8 mouse cellular contexts compared by ENCODE assay signal in genomic region chr10:60373937-60374578, GRCm38 (mm10). TPM values are rescaled to one million over a fixed set of nuclear protein-coding genes. Genes with fewer than 3 reads are reported as not detected.
DNase-seq lines count a peak whose midpoint lies in the region; ATAC-seq lines count a peak whose summit lies in the region.
"Had no signal": no experiment of that assay in that cellular context is flagged by ENCODE, and none has a peak within 500 bp of the region (broad histone marks: within the 10 kb centered on the region; RNA-seq: fewer than 3 reads in every experiment).

No protein-coding gene starts in this region.

- no peaks in the 10 kb centered on the region for H3K9me3 ChIP-seq in lung, embryonic 16.5 days (ENCODE audit: control insufficient read depth, low read length)
- H3K9me3 ChIP-seq: neural tube, embryonic 12.5 days had no signal

- H3K4me1 ChIP-seq in lung, embryonic 16.5 days (replicated peaks; ENCODE audit: control insufficient read depth, insufficient read depth, low read length) = no peaks in the 10 kb centered on the region; the same call in 1 of the 2 replicates

- no peak overlapping the region for H3K9ac ChIP-seq in lung, embryonic 16.5 days (ENCODE audit: low read length)
- H3K9ac ChIP-seq: neural tube, embryonic 12.5 days had no signal

- no peak overlapping the region for H3K4me3 ChIP-seq in lung, embryonic 16.5 days (ENCODE audit: low read length)
- H3K4me3 ChIP-seq: neural tube, embryonic 12.5 days had no signal

- DNase-seq in adrenal gland, adult 8-10 months = peak; percentile 53
- DNase-seq in embryo, embryonic 10.5 days (ENCODE audit: low spot score) = peak; percentile 36
- DNase-seq in cerebellum, postnatal 25 days = no peak
- no peak for DNase-seq in Muller cell, postnatal 12 days (ENCODE audit: inconsistent ontology term)
- DNase-seq in MN1 (ENCODE audit: low spot score) = no peak

- H3K4me2 ChIP-seq in lung, embryonic 16.5 days (ENCODE audit: low read depth, low read length) = no peak overlapping the region
- H3K4me2 ChIP-seq: neural tube, embryonic 12.5 days had no signal

- 47% methylated on average over 8 of the region's 8 CpGs for WGBS in lung, embryonic 16.5 days

- no peaks in the 10 kb centered on the region for H3K36me3 ChIP-seq in lung, embryonic 16.5 days (ENCODE audit: control insufficient read depth, insufficient read depth, low read length)
- H3K36me3 ChIP-seq: neural tube, embryonic 12.5 days had no signal

- H3K27ac ChIP-seq in lung, embryonic 16.5 days (ENCODE audit: low read length) = peak overlapping the region; percentile 58; the same call in 1 of the 2 replicates
- H3K27ac ChIP-seq: neural tube, embryonic 12.5 days had no signal

- peak; percentile 32 for ATAC-seq in inflammation-experienced regulatory T-cells, adult 6 months
- ATAC-seq in lung, embryonic 16.5 days (ENCODE audit: low read depth) = peak; percentile 82

- H3K27me3 ChIP-seq in lung, embryonic 16.5 days (ENCODE audit: control insufficient read depth, insufficient read depth, low read depth, low read length) = no peaks in the 10 kb centered on the region
- H3K27me3 ChIP-seq: neural tube, embryonic 12.5 days had no signal

RNA-seq across cellular contexts. Expression of gene Gm17455, which starts 25.5 kb away (rescaled TPM):
- total RNA-seq in adrenal gland, adult 8-10 months (2022) = not detected
- polyA plus RNA-seq in inflammation-experienced regulatory T-cells, adult 6 months (2017; shearing (Covaris generic)) = 1 to 10 TPM in 2 of 3 experiments, under 1 TPM in 1; 0.79 to 3.3 (median 1.5) TPM
- 2.5 and 3.1 TPM in 2 replicates for polyA plus RNA-seq in lung, embryonic 16.5 days (2015; fragmentation: Nextera tagmentation; extraction: Ambion mirVana)

RNA-seq across cellular contexts. Expression of gene Vsir, which starts 27.4 kb away (rescaled TPM):
- total RNA-seq in adrenal gland, adult 8-10 months (2022) = 10 to 100 TPM; 14.4 to 33.1 (median 23.2) TPM
- 100 to 1,000 TPM; 181 to 200 (median 196) TPM for polyA plus RNA-seq in inflammation-experienced regulatory T-cells, adult 6 months (2017; shearing (Covaris generic))
- 5.8 and 8.9 TPM in 2 replicates for polyA plus RNA-seq in lung, embryonic 16.5 days (2015; fragmentation: Nextera tagmentation; extraction: Ambion mirVana)

Comparison
In these comparisons a context has a peak if more than half of its experiments do, and no peak if none do; other contexts are left out.
1. DNase-seq: peak in adrenal gland, adult 8-10 months (single experiment) and embryo, embryonic 10.5 days (single experiment); none in cerebellum, postnatal 25 days (0 of 2), Muller cell, postnatal 12 days (single experiment) and MN1 (single experiment).
2. RNA of gene Vsir, which starts 27.4 kb away (polyA plus RNA-seq): 181 to 200 TPM in inflammation-experienced regulatory T-cells, adult 6 months; 5.8 to 8.9 TPM in lung, embryonic 16.5 days; every median in the first group is over 10 times any median in the second.